Mouse (Mus musculus) liver, postnatal 0 days (tissue): ENCODE measurements around the gene Cwc25.

ENCODE experiments used
- CTCF ChIP-seq: sonication (generic); IDR thresholded peaks from 2 replicates; pipeline ENCODE4 v1.5.1; 2016; ENCODE audit warnings: antibody characterized with exemption, low read depth
- EP300 ChIP-seq: IDR thresholded peaks from 2 replicates; pipeline ENCODE4 v1.6.1; 2016; ENCODE audit warnings: antibody characterized with exemption, low read depth, mild to moderate bottlenecking

- TF ChIP-seq CTCF (no peak), EP300 (no peak)
Measured at GRCm38 (mm10) chr11:97743423-97743822, 22.9 kb downstream of the Cwc25 start.
